Mouse (Mus musculus): Measurements from ENCODE around the gene Spx.

The Spx gene

DNA sequence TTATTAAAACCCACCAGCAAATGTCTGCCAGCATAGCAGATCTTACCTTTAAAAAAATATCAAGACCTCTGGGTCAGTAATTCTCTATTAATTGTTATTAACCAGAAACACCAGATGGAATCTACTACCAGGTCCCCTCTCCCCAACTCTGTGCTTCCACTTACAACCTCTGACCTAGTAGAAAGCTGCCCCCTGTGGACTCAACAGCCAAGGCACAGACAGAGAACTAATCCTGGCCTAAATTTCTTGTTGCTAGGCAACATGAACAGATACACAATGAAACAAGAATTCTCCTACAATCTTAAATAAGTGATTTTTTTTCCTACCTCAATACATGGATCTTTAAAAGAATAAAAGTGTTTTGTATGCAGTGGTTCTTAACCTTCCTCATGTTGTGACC is 15.8 kb downstream of the Spx start:
- DNase-seq (ENCODE audit: low spot score in 2 of 2): no peak

DNA sequence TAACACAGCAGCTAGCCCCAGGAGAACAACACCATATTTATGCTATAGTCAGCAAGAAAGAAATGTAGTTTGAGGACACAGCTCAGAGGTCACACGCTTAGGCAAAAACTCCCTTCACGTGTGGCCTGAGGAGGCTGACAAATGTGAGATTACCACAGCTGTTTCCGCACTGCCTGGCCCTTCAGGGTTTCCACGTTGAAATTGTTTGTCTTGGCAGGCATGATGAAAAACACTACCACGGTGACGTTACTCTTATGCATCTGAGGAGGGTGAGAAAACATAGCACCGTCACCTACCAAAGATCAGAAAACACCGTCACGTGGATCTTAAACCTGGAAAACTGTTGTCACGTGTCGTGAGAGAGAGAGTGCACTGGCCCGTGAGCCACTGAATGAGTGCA is 38.1 kb downstream of the Spx start:
- no peak for DNase-seq (ENCODE audit: low spot score in 2 of 2)

DNA sequence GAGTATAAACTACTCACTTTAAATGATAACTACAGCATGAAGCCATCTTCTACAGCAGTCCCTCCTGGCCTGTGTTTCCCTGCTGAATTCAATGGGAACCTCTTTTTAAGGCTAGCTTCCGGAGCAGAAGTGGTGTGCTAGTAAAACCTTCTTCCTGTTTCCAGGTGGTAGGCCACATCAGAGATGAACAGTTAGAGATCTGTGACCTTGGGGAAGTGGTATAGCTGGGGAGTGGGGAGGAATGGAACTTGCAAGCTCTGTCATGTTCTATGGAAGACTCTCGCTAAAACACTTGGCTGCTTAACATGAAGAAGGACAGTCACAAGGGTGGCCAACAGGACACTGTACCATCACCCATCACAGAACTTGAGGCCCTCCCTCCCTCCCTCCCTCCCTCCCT is 40.1 kb downstream of the Spx start:
- DNase-seq (ENCODE audit: low spot score in 2 of 2): no peak

DNA sequence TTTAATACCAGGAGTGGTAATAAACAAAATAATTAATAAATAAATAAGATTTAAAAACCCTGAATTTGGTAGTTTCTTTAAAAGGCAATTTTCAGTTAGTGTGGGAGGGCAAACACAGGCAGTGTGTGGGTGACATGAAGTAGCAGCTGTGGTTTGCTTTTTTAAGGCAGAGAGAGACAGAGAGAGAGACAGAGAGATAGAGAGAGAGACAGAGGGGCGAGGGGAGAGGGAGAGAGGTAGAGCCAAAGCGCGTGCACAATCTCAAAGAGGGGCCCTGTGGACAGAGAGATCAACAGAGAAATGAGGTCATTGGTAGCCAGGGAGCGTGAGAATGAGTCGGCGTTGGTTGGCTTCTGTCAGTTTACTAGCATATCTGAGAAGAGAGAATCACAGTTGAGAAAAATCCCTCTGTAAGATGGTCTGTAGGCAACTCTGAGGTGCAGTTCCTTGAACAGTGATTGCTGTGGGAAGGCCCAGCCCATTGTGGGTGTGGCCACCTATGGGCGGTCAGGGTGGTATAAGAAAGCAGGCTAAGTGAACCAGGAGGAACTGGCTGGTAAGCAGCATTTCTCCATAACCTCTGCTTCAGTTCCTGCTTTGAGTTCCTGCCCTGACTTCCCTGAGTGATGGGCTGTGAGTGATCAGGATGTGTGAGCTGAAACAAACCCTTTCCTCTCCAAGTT is 42.2 kb downstream of the Spx start:
- DNase-seq (ENCODE audit: low spot score in 2 of 2): no peak

DNA sequence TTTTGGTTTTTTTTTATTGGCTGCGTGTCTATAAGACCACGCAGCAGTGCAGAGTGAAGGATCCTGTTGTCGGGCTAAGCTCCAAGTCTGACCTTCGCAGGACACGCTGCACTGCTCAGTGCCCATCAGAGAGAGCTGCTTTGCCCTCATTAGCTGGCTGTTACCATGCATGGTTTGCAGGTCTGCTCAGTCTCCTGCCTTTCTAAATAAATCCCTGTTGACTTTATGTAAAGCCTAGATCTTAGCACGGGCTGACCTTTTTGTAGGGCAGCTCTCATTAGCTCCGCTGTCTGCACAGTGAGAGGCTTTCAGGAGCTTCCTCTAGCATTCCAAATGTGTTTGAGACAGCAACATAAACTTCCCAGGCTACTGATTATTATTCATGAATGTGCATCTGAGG is 44.8 kb downstream of the Spx start:
- DNase-seq (ENCODE audit: low spot score in 2 of 2): no peak

DNA sequence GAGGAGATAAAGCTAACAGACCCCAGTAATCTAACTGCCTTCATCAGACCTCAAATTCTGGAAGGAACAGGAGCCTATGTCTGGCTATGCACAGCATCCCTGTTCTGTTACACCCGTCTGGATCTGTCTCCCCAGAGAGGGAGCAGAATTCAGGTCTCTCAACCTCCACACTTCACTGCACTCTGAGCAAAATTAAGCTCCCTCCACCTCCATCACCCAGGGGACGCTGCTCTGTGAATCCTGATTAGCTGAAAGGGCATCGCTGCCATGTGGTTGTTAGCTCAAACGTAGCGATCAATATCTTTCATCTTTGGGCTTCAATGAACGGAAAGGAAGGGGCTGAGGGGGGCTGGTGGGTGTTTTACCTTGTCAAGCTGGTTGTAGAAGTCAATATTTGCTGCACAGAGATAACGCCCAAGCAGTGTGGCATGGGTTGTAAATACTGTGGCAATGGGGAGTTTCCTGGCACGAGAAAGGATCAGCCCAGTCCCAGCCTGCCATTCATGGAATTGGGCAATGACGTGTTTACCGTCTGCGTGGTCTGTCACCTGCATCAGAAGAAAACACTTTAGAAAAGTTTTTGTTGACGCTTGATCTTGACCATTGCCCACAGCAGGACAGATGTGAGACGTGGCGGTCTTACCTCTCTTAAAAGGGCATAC is 45.9 kb downstream of the Spx start:
- no peak for DNase-seq (ENCODE audit: low spot score in 2 of 2)

DNA sequence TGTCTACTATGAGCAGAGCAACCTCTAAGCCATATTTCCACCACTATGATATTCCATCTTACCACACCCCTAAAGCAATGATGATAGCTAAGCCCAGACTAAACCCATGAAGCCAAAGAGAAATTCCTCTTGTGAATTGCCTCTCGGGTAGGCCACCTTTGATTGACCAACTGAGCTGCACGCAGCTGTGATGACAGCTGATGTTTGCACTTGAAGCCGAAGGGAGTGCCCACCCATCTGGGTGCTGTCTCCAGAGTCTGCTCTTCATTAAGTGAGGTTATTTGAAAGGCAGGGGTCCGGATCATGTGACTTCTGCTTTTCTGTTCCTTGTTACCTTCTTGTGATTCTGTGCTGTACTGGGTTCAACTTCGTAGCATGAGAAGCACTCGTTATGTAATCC is 49.0 kb downstream of the Spx start:
- no peak for DNase-seq (ENCODE audit: low spot score in 2 of 2)

All from spleen, postnatal 14 days (tissue).